8 mouse cellular contexts compared by ENCODE assay signal in the genomic region with DNA sequence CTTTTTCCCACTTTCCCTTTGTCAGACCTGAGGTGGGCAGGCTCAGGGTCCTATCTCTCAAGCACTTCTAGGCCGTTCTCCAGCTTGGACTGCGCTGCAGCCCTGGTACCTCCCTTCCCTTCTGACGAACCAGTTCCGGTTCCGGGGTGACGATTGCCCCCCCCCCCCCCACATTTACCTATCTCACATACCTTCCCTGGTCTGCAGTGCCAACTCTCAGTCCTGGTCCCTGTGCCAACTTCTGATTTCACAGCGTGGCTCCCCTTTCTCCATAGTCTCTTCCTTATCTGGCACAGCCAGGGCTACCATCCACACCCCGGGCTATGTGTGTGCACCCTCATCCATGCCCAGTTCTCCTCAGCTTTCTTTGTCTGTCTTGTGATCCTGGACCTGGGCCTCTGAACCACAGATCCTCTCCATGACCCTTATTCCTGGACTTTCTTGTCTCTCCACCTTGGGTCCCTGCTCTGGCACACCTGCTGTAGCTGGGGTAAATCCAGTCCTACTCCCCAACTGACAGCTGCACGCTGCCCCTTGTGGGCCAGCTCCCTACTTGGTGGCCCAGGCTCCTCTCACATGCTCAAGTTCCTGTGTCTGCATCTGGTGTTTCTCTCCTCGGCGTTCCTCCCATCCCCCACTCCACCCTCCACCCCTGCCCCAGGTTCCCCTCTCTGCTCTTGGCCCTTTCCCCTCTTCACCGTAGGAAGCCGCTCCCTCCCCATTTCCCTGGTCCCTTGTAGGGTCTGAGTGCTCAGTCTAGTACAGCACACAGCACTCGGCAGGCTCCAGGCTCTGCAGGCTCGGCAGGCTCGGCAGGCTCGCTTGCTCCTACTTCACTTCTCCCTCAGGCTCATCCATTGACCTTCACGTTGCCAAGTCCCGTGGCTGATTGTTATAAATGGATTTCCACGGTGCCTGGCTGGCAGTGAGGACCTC. TPM values are rescaled to one million over a fixed set of nuclear protein-coding genes. Genes with fewer than 3 reads are reported as not detected.
A peak's percentile ranks its signal among the peaks of the same experiment; 100 is the strongest.
DNase-seq lines count a peak whose midpoint lies in the region; ATAC-seq and TF ChIP-seq lines count a peak whose summit lies in the region.

No protein-coding gene starts in this region.

- H3K36me3 ChIP-seq in hindbrain, embryonic 11.5 days (ENCODE audit: control insufficient read depth, insufficient read depth, low read length), result no peaks in the 10 kb centered on the region
- no peaks in the 10 kb centered on the region for H3K36me3 ChIP-seq in small intestine, adult 2 months (ENCODE audit: control insufficient read depth, insufficient read depth, low read length)

- peaks cover 5% of the 10 kb centered on the region; the same call in 1 of the 2 replicates for H3K4me1 ChIP-seq in hindbrain, embryonic 11.5 days (replicated peaks; ENCODE audit: control insufficient read depth, insufficient read depth, low read length)
- H3K4me1 ChIP-seq in small intestine, adult 2 months (ENCODE audit: control insufficient read depth, insufficient read depth, insufficient read length, low read length), result peaks cover 16% of the 10 kb centered on the region

- H3K27me3 ChIP-seq in hindbrain, embryonic 11.5 days (ENCODE audit: control insufficient read depth, insufficient read depth, low read length), result peaks cover 7% of the 10 kb centered on the region
- H3K27me3 ChIP-seq in small intestine, adult 2 months (ENCODE audit: control insufficient read depth, insufficient read depth, low read length), result no peaks in the 10 kb centered on the region; the same call in 1 of the 2 replicates

- no peak overlapping the region for H3K4me3 ChIP-seq in hindbrain, embryonic 11.5 days (ENCODE audit: low read depth, low read length)
- H3K4me3 ChIP-seq in small intestine, adult 2 months (ENCODE audit: low read depth, low read length), result no peak overlapping the region

- H3K27ac ChIP-seq in hindbrain, embryonic 11.5 days (ENCODE audit: low read depth, low read length), result no peak overlapping the region
- H3K27ac ChIP-seq in small intestine, adult 2 months (ENCODE audit: insufficient read depth, low read depth, low read length), result no peak overlapping the region

- TF ChIP-seq POLR2A in small intestine, adult 2 months (IDR thresholded peaks at IDR 0.05; ENCODE audit: low read depth, low read length), result 0 out of 2 replicates have a peak, but pooled peaks have one; percentile 14

- ATAC-seq in hindbrain, embryonic 11.5 days (ENCODE audit: low FRiP score), result no peak

- H3K9ac ChIP-seq in hindbrain, embryonic 11.5 days (ENCODE audit: low read depth, low read length), result peak overlapping the region; percentile 37; the same call in 1 of the 2 replicates

- no peak for TF ChIP-seq CTCF in small intestine, adult 2 months (IDR thresholded peaks at IDR 0.05; ENCODE audit: extremely low read depth, insufficient read length, insufficient replicate concordance, low read depth, low read length)

- no peaks in the 10 kb centered on the region for H3K9me3 ChIP-seq in hindbrain, embryonic 11.5 days (ENCODE audit: control insufficient read depth, low read length)

- WGBS in hindbrain, embryonic 11.5 days, result 25% methylated on average over 19 of the region's 20 CpGs
- 12% methylated on average over 20 of the region's 20 CpGs for WGBS in small intestine, adult 2 months

- peak; percentile 68 for DNase-seq in cerebellum, adult 9-11 months
- DNase-seq in cerebellum, adult 8-10 months, result no peak
- peak; percentile 48 for DNase-seq in CD4-positive, CD25-positive, alpha-beta regulatory T cell, adult 2 months (ENCODE audit: low read depth, low spot score)
- DNase-seq in embryo, embryonic 10.5 days (ENCODE audit: low spot score), result peak; percentile 60
- DNase-seq in hindbrain, embryonic 11.5 days (ENCODE audit: low spot score), result peak; percentile 65
- peak; percentile 51 for DNase-seq in lung, postnatal 10 days
- no peak for DNase-seq in frontal cortex, postnatal 10 days (ENCODE audit: low spot score in 2 of 2)

- peak overlapping the region; percentile 20 for H3K4me2 ChIP-seq in hindbrain, embryonic 11.5 days (replicated peaks; ENCODE audit: low read depth, low read length)

RNA-seq across cellular contexts. Expression of a gene that starts 5.5 kb away (rescaled TPM):
- polyA plus RNA-seq in hindbrain, embryonic 11.5 days (2014; fragmentation: Nextera tagmentation; extraction: Ambion mirVana), result 1,014 and 1,045 TPM in 2 replicates
- polyA plus RNA-seq in small intestine, adult 2 months (2012; rRNA removed), result 129 and 298 TPM in 2 replicates

RNA-seq across cellular contexts. Expression of a gene that starts 6.1 kb away (rescaled TPM):
- 7.3 and 8.9 TPM in 2 replicates for polyA plus RNA-seq in hindbrain, embryonic 11.5 days (2014; fragmentation: Nextera tagmentation; extraction: Ambion mirVana)
- 13.4 and 29.1 TPM in 2 replicates for polyA plus RNA-seq in small intestine, adult 2 months (2012; rRNA removed)

RNA-seq across cellular contexts. Expression of a gene that starts 35.7 kb away (rescaled TPM):
- polyA plus RNA-seq in hindbrain, embryonic 11.5 days (2014; fragmentation: Nextera tagmentation; extraction: Ambion mirVana), result 21.6 and 24.7 TPM in 2 replicates
- polyA plus RNA-seq in small intestine, adult 2 months (2012; rRNA removed), result 14.7 and 28.6 TPM in 2 replicates

Comparison
In these comparisons a context has a peak if more than half of its experiments do, and no peak if none do; other contexts are left out.
1. DNase-seq: peak in cerebellum, adult 9-11 months (single experiment), CD4-positive, CD25-positive, alpha-beta regulatory T cell, adult 2 months (single experiment), embryo, embryonic 10.5 days (single experiment), hindbrain, embryonic 11.5 days (single experiment) and lung, postnatal 10 days (single experiment); none in cerebellum, adult 8-10 months (single experiment) and frontal cortex, postnatal 10 days (0 of 2).